Mouse (Mus musculus) forebrain, embryonic 12.5 days (tissue): ENCODE results near the gene Aldoc. TPM values are rescaled to one million over a fixed set of nuclear protein-coding genes. Genes with fewer than 3 reads are reported as not detected.

Experiments used
- ATAC-seq: fragments of 200-750 bp; cut with Nextera tagmentation; 2 replicates; pipeline ENCODE4 v1.8.0; 2017; ENCODE audit warnings: moderate TSS enrichment; ENCODE audit not compliant: low FRiP score
- H3K27ac ChIP-seq: fragments of 300-500 bp; sonication (generic); 2 replicates; pipeline ENCODE4 v1.5.1; 2016; ENCODE audit warnings: mild to moderate bottlenecking
- H3K27me3 ChIP-seq: fragments of 300-500 bp; sonication (generic); 2 replicates; pipeline ENCODE4 v1.6.1; 2016; ENCODE audit warnings: mild to moderate bottlenecking
- H3K36me3 ChIP-seq: fragments of 300-500 bp; sonication (generic); replicated peaks from 2 replicates; pipeline ENCODE4 v1.6.1; 2016; ENCODE audit warnings: mild to moderate bottlenecking
- H3K4me1 ChIP-seq: fragments of 300-500 bp; sonication (generic); 2 replicates; pipeline ENCODE4 v1.6.1; 2016
- H3K4me2 ChIP-seq: fragments of 300-500 bp; sonication (generic); 2 replicates; pipeline ENCODE4 v1.6.1; 2016; ENCODE audit warnings: mild to moderate bottlenecking, moderate library complexity
- H3K4me3 ChIP-seq: fragments of 300-500 bp; sonication (generic); replicated peaks from 2 replicates; pipeline ENCODE4 v1.5.1; 2016; ENCODE audit warnings: mild to moderate bottlenecking
- H3K9ac ChIP-seq: fragments of 300-500 bp; sonication (generic); 2 replicates; pipeline ENCODE4 v1.6.1; 2016; ENCODE audit warnings: mild to moderate bottlenecking
- H3K9me3 ChIP-seq: fragments of 300-500 bp; sonication (generic); 2 replicates; pipeline ENCODE4 v1.6.1; 2016
- WGBS: fragments of 180-500 bp; shearing (Covaris S2); methylation state at CpG from one replicate; pipeline ENCODE4 v1.1.7; 2016; 5-methylcytosine and 5-hydroxymethylcytosine counted together
- polyA plus RNA-seq: library from polyadenylated mRNA; unstranded; fragments of >200 nt; fragmentation: Nextera tagmentation; extraction: Ambion mirVana; gene quantifications from 2 replicates; pipeline ENCODE4 v1.2.1, GENCODE M21; 2016

Gene Aldoc
- polyA plus RNA-seq, 1 experiment from 2014 or later = 26.9 TPM

DNA sequence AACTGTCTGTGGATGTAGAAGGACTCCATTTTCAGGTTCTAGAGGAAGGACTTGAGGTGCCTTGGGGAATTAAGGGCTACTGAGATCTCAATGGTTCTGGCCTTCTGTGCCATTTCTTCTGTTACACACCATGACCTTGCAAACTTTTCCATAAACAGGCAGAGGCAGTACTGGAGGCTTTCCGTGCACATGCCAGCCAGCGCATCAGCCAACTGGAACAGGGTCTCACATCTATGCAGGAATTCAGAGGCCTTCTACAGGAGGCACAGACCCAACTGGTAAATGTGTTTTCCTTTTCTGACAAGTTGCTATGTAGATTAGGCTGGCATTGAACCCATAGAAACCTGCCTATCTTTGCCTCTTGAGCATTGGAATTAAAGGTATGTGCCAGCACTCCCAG lies 9.1 kb upstream of the Aldoc start:
- Histone ChIP-seq H3K9ac (no peak overlapping the region), H3K27ac (no peak overlapping the region), H3K36me3 (peaks cover 91% of the 10 kb centered on the region), H3K4me3 (no peak overlapping the region), H3K4me2 (no peak overlapping the region), H3K9me3 (no peaks in the 10 kb centered on the region), H3K4me1 (no peaks in the 10 kb centered on the region), H3K27me3 (no peaks in the 10 kb centered on the region)
- no peak for ATAC-seq
- 92% methylated on average over 2 of the region's 2 CpGs for WGBS

DNA sequence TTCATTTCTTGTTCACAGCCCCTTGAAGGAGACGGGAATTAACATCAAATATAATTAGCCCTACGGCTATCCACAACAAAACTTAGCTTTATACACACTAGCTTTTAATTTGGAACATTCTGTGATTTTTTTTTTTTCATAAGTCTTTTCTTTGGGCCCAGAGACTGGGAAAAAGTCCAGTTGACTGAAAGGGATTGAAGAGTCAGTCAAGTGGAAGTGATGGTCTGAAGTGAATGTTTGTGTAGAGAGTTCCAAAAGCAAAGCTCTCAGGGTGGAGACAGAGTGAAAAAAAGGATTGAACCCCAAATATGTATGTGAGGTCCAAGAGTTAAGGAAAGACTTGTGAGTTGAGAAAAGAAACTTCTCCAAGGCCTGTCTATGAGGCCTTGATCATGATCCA lies 4.4 kb upstream of the Aldoc start:
- H3K9ac ChIP-seq = no peak overlapping the region
- 76% methylated on average over 2 of the region's 2 CpGs for WGBS
- H3K9me3 ChIP-seq = no peaks in the 10 kb centered on the region
- H3K4me2 ChIP-seq = no peak overlapping the region
- no peak for ATAC-seq
- no peak overlapping the region for H3K27ac ChIP-seq
- no peak overlapping the region for H3K4me3 ChIP-seq
- no peaks in the 10 kb centered on the region for H3K27me3 ChIP-seq
- peaks cover 94% of the 10 kb centered on the region for H3K36me3 ChIP-seq
- H3K4me1 ChIP-seq = peaks cover 14% of the 10 kb centered on the region; the same call in 1 of the 2 replicates

- 52% methylated on average over 2 of the region's 2 CpGs for WGBS
- no peak overlapping the region for H3K4me3 ChIP-seq
- no peaks in the 10 kb centered on the region for H3K27me3 ChIP-seq
- no peaks in the 10 kb centered on the region for H3K9me3 ChIP-seq
- peaks cover 63% of the 10 kb centered on the region for H3K36me3 ChIP-seq
- peaks cover 14% of the 10 kb centered on the region; the same call in 1 of the 2 replicates for H3K4me1 ChIP-seq
- H3K9ac ChIP-seq = no peak overlapping the region
- ATAC-seq = no peak
- peak overlapping the region; percentile 39 for H3K4me2 ChIP-seq
- peak overlapping the region; percentile 74 for H3K27ac ChIP-seq
Observed at GRCm38 (mm10) chr11:78322076-78322831, 514 bp upstream of the Aldoc start.

GRCm38 (mm10) chr11:78324000-78324785 lies 1.4 kb downstream of the Aldoc start:
- Histone ChIP-seq H3K4me2 (peak overlapping the region; percentile 39), H3K4me1 (peaks cover 20% of the 10 kb centered on the region), H3K27ac (peak overlapping the region; percentile 74; the same call in 1 of the 2 replicates), H3K9ac (no peak overlapping the region), H3K27me3 (no peaks in the 10 kb centered on the region), H3K4me3 (no peak overlapping the region), H3K9me3 (no peaks in the 10 kb centered on the region), H3K36me3 (peaks cover 44% of the 10 kb centered on the region)
- 88% methylated on average over 15 of the region's 15 CpGs for WGBS
- no peak for ATAC-seq

DNA sequence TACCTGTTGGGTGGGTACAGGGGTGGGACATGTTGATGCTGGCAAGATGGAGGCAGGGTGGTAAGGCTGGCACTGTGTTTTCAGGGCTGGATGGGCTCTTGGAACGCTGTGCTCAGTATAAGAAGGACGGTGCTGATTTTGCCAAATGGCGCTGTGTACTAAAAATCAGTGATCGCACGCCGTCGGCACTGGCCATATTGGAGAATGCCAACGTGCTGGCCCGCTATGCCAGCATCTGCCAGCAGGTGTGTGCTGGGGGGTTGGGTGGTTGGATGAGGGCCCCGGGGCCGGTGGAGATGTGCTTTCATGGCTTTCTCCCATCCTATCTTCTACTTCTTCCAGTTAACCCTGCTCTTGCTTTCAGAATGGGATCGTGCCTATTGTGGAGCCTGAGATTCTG lies 2.2 kb downstream of the Aldoc start:
- H3K4me2 ChIP-seq = no peak overlapping the region
- WGBS = 91% methylated on average over 12 of the region's 12 CpGs
- H3K4me3 ChIP-seq = no peak overlapping the region
- H3K9me3 ChIP-seq = no peaks in the 10 kb centered on the region
- no peak overlapping the region for H3K27ac ChIP-seq
- ATAC-seq = no peak
- no peak overlapping the region for H3K9ac ChIP-seq
- peaks cover 36% of the 10 kb centered on the region for H3K36me3 ChIP-seq
- H3K4me1 ChIP-seq = peaks cover 25% of the 10 kb centered on the region
- H3K27me3 ChIP-seq = no peaks in the 10 kb centered on the region

DNA sequence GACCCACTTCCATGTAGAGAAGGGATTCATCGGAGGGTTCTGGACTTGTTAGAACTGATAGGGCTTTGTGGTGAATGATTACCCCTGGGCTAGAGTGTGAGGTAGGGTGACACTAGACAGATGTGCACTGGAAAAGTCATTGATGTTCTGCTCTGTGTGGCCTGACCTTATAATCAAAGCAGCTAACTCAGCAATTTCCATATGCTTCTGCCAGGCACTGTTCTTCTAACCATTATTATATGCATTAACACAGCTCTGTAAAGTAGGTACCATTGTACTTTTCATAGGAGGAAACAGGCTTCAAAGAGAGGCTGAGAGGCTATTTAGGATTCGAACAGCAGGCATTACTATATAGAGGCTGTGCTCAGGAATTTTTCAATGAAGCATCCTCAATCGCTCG lies 4.4 kb downstream of the Aldoc start:
- WGBS = 97% methylated on average over 4 of the region's 4 CpGs
- ATAC-seq = no peak
- Histone ChIP-seq H3K4me1 (peaks cover 22% of the 10 kb centered on the region), H3K9ac (no peak overlapping the region), H3K4me2 (no peak overlapping the region), H3K27ac (no peak overlapping the region), H3K4me3 (no peak overlapping the region), H3K9me3 (no peaks in the 10 kb centered on the region), H3K36me3 (peaks cover 14% of the 10 kb centered on the region), H3K27me3 (no peaks in the 10 kb centered on the region)

GRCm38 (mm10) chr11:78327634-78328511 lies 5.1 kb downstream of the Aldoc start, which contains the start of gene Pigs:
Gene Pigs, plus strand, starts transcription at chr11:78328415.
- Histone ChIP-seq H3K4me3 (peak within 1 kb of the TSS; percentile 87), H3K9ac (peak within 1 kb of the TSS; percentile 86), H3K4me1 (peaks cover 16% of the 10 kb centered on the region), H3K9me3 (no peaks in the 10 kb centered on the region), H3K27me3 (no peaks in the 10 kb centered on the region), H3K36me3 (peaks cover 13% of the 10 kb centered on the region), H3K27ac (no peak within 1 kb of the TSS), H3K4me2 (peak within 1 kb of the TSS; percentile 95)
- ATAC-seq = peak; percentile 97
- 14% methylated on average over 37 of the region's 37 CpGs for WGBS

GRCm38 (mm10) chr11:78328512-78329056 lies 5.8 kb downstream of the Aldoc start:
- Histone ChIP-seq H3K9ac (peak overlapping the region; percentile 86), H3K27me3 (no peaks in the 10 kb centered on the region), H3K9me3 (no peaks in the 10 kb centered on the region), H3K27ac (no peak overlapping the region), H3K4me3 (peak overlapping the region; percentile 87), H3K4me2 (peak overlapping the region; percentile 95), H3K4me1 (peaks cover 12% of the 10 kb centered on the region), H3K36me3 (peaks cover 20% of the 10 kb centered on the region)
- under 1% methylated on average over 41 of the region's 41 CpGs for whole genome bisulfite sequencing
- peak; percentile 70 for ATAC-seq

- Histone ChIP-seq H3K4me2 (no peak overlapping the region), H3K36me3 (peaks cover 46% of the 10 kb centered on the region), H3K27me3 (no peaks in the 10 kb centered on the region), H3K27ac (no peak overlapping the region), H3K9ac (no peak overlapping the region), H3K4me1 (peaks cover 12% of the 10 kb centered on the region), H3K9me3 (no peaks in the 10 kb centered on the region), H3K4me3 (no peak overlapping the region)
- ATAC-seq = no peak
- WGBS = 96% methylated on average over 12 of the region's 12 CpGs
Observed at GRCm38 (mm10) chr11:78332676-78333075, 9.9 kb downstream of the Aldoc start.

DNA sequence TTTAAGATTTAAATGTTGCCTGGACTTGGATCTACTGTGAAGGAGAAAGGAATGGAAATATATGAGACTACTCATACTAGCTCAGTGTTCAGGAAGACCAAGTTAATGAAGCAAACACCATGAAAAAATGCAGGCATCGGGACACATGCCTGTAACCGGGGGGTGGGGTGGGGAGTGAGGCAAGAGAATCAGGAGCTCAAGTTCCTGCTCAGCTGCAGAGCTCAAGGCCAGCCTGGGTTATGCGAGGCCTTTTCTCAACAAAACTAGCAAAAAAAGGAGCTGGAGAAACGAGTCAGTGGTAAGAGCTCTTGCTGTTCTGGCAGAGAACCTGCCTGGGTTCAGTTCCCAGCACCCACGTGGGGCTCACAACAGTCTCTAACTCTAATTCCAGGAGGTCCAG lies 11.2 kb downstream of the Aldoc start:
- H3K4me3 ChIP-seq = no peak overlapping the region
- 93% methylated on average over 5 of the region's 5 CpGs for WGBS
- peaks cover 8% of the 10 kb centered on the region for H3K4me1 ChIP-seq
- H3K4me2 ChIP-seq = no peak overlapping the region
- H3K27ac ChIP-seq = no peak overlapping the region
- H3K27me3 ChIP-seq = no peaks in the 10 kb centered on the region
- peaks cover 55% of the 10 kb centered on the region for H3K36me3 ChIP-seq
- no peak overlapping the region for H3K9ac ChIP-seq
- no peaks in the 10 kb centered on the region for H3K9me3 ChIP-seq
- ATAC-seq = no peak

DNA sequence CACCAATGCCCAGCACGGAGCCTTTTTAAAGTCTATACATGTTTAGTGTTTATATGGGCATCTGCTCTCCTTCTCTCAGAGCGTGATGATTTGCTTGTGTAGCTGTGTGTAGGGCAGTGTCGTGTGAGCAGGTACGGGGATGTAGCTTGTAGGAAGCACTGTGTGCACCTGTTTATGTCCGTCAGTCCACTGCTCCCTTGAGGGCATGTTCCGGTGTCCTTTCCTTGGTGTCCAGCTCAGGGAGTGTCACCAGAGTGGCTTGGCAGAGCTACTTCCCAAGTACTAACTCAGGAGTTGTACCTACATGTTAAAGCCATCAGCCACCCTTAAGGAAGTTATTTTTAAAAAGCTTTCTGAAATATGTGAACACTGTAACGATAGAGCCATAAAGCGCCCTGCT lies 14.3 kb downstream of the Aldoc start:
- no peaks in the 10 kb centered on the region for H3K9me3 ChIP-seq
- ATAC-seq = no peak
- no peak overlapping the region for H3K9ac ChIP-seq
- no peak overlapping the region for H3K27ac ChIP-seq
- 97% methylated on average over 8 of the region's 8 CpGs for WGBS
- H3K36me3 ChIP-seq = peaks cover 80% of the 10 kb centered on the region
- no peaks in the 10 kb centered on the region for H3K27me3 ChIP-seq
- no peak overlapping the region for H3K4me3 ChIP-seq
- H3K4me1 ChIP-seq = no peaks in the 10 kb centered on the region
- H3K4me2 ChIP-seq = no peak overlapping the region

DNA sequence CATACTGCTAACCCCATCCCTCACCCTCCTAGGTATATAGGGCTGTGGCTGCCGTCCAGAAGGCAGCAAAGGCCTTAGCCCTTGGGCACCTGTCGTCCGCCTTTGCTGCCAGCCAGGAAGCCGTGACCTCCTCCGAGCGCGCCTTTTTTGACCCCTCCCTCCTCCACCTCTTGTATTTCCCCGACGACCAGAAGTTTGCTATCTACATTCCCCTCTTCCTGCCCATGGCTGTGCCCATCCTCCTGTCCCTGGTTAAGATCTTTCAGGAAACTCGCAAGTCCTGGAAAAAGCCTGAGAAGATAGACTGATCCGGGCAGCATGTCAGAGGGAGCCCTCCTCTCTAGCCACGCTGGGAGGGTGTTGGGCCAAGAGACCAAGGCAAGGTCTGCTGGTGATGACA lies 18.9 kb downstream of the Aldoc start:
- WGBS = 86% methylated on average over 12 of the region's 12 CpGs
- no peak overlapping the region for H3K27ac ChIP-seq
- peaks cover 44% of the 10 kb centered on the region for H3K36me3 ChIP-seq
- H3K4me1 ChIP-seq = peaks cover 33% of the 10 kb centered on the region
- no peaks in the 10 kb centered on the region for H3K9me3 ChIP-seq
- no peak overlapping the region for H3K4me3 ChIP-seq
- no peaks in the 10 kb centered on the region for H3K27me3 ChIP-seq
- H3K9ac ChIP-seq = no peak overlapping the region
- H3K4me2 ChIP-seq = no peak overlapping the region
- no peak for ATAC-seq
